Mouse (Mus musculus) large intestine, adult 2 months (tissue): ENCODE measurements around the gene Thbd. TPM values are rescaled to one million over a fixed set of nuclear protein-coding genes. Genes with fewer than 3 reads are reported as not detected.

ENCODE experiments used
- DNase-seq: peaks from one replicate; pipeline ENCODE4 v3.0.0-alpha.2; 2012; ENCODE audit warnings: low read depth, low spot score
- WGBS: fragments of 180-500 bp; shearing (Covaris S2); methylation state at CpG from one replicate; pipeline ENCODE4 v1.1.7; 2018; 5-methylcytosine and 5-hydroxymethylcytosine counted together
- polyA plus RNA-seq: library from polyadenylated mRNA; depleted of rRNA; stranded (reverse); fragments of >200 nt; gene quantifications from 2 replicates; pipeline ENCODE4 v1.2.3, GENCODE M21; 2012

Thbd gene
- polyA plus RNA-seq, 1 experiment: 16.6 TPM

- no peak for DNase-seq
- 67% methylated on average over 3 of the region's 3 CpGs for WGBS
These were observed 19.6 kb upstream of the Thbd start for GRCm38 (mm10) chr2:148427553-148427952.

- 69% methylated on average over 5 of the region's 5 CpGs for WGBS
These were observed 17.9 kb upstream of the Thbd start for GRCm38 (mm10) chr2:148425709-148426382.

GRCm38 (mm10) chr2:148421706-148422105 lies 13.7 kb upstream of the Thbd start:
- no peak for DNase-seq
- WGBS: 47% methylated on average over 1 of the region's 1 CpGs

More at GRCm38 (mm10) chr2:148425709-148426382, 17.9 kb upstream of the Thbd start:
- no peak for DNase-seq

GRCm38 (mm10) chr2:148421112-148421511 lies 13.1 kb upstream of the Thbd start:
- 17% methylated on average over 1 of the region's 1 CpGs for WGBS
- no peak for DNase-seq

- no peak for DNase-seq
- 80% methylated on average over 2 of the region's 2 CpGs for WGBS
These were observed 11.8 kb upstream of the Thbd start for GRCm38 (mm10) chr2:148419776-148420175.

- no peak for DNase-seq
- WGBS: 67% methylated on average over 3 of the region's 3 CpGs
These were observed 11.2 kb upstream of the Thbd start for GRCm38 (mm10) chr2:148419151-148419550.

GRCm38 (mm10) chr2:148409821-148410220 lies 1.8 kb upstream of the Thbd start:
- DNase-seq: no peak
- WGBS: 71% methylated on average over 1 of the region's 1 CpGs

GRCm38 (mm10) chr2:148409141-148409540 lies 1.2 kb upstream of the Thbd start:
- 11% methylated on average over 9 of the region's 9 CpGs for WGBS
- DNase-seq: no peak

- DNase-seq: no peak
- WGBS: 22% methylated on average over 6 of the region's 6 CpGs
These were observed 753 bp upstream of the Thbd start for GRCm38 (mm10) chr2:148408761-148409120.

GRCm38 (mm10) chr2:148406971-148407869 lies 768 bp downstream of the Thbd start:
- 8% methylated on average over 55 of the region's 55 CpGs for WGBS
- no peak for DNase-seq

GRCm38 (mm10) chr2:148406160-148406970 lies 1.6 kb downstream of the Thbd start:
- no peak for DNase-seq
- 25% methylated on average over 34 of the region's 34 CpGs for WGBS

GRCm38 (mm10) chr2:148404906-148405305 lies 3.1 kb downstream of the Thbd start:
- 67% methylated on average over 5 of the region's 5 CpGs for WGBS
- no peak for DNase-seq

GRCm38 (mm10) chr2:148402227-148402626 lies 5.8 kb downstream of the Thbd start:
- DNase-seq: no peak
- WGBS: 23% methylated on average over 1 of the region's 1 CpGs

- WGBS: 71% methylated on average over 5 of the region's 5 CpGs
- DNase-seq: no peak
These were observed 8.9 kb downstream of the Thbd start for GRCm38 (mm10) chr2:148398901-148399685.

- 64% methylated on average over 1 of the region's 1 CpGs for WGBS
- no peak for DNase-seq
These were observed 10.2 kb downstream of the Thbd start for GRCm38 (mm10) chr2:148397784-148398100.

- WGBS: 54% methylated on average over 11 of the region's 11 CpGs
- no peak for DNase-seq
These were observed 10.8 kb downstream of the Thbd start for GRCm38 (mm10) chr2:148397015-148397783.

- DNase-seq: no peak
- WGBS: 72% methylated on average over 10 of the region's 10 CpGs
These were observed 11.8 kb downstream of the Thbd start for GRCm38 (mm10) chr2:148396209-148396608.

GRCm38 (mm10) chr2:148395131-148396051 lies 12.6 kb downstream of the Thbd start, which contains the start of gene Sstr4:
TSS of gene Sstr4 (plus strand) at chr2:148395344.
- 11% methylated on average over 83 of the region's 83 CpGs for WGBS
- DNase-seq: no peak
